Mouse (Mus musculus): ENCODE data around the gene Olfr718-ps1. TPM values are rescaled to one million over a fixed set of nuclear protein-coding genes. Genes with fewer than 3 reads are reported as not detected.

Gene Olfr718-ps1
- polyA plus RNA-seq, 1 experiment from 2014 or later = 0.06 TPM

DNA sequence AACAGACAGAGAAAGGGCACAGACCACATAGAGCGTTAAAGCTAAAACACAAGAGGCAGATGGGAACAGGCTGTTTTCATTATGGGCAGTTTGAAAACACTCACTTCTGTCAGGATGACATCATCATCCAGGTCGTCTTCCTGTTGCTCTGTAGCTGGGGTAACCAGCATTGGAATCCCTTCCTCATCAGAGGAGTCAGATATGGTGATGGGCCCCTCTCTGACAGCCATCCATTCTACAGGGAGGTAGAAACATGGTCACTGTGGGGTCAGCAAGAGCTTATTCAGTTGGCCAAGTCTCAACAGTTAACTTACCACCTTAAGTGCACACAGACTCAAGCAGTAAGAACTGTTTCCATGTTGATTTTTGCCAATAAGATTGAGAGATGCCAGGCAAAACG lies 54.5 kb downstream of the Olfr718-ps1 start:
- peaks cover 64% of the 10 kb centered on the region for H3K36me3 ChIP-seq
- no peak overlapping the region for H3K27ac ChIP-seq
- H3K4me3 ChIP-seq = no peak overlapping the region
- H3K27me3 ChIP-seq = no peaks in the 10 kb centered on the region
- no peak overlapping the region for H3K9ac ChIP-seq
- no peaks in the 10 kb centered on the region for H3K9me3 ChIP-seq
- 49% methylated on average over 3 of the region's 3 CpGs for WGBS
- no peak overlapping the region for H3K4me2 ChIP-seq
- H3K4me1 ChIP-seq = 0 out of 2 replicates have a peak, but pooled peaks cover 3% of the 10 kb centered on the region
- ATAC-seq (ENCODE audit: insufficient number of reproducible peaks, insufficient read depth, low FRiP score, low TSS enrichment, low read depth) = no peak

DNA sequence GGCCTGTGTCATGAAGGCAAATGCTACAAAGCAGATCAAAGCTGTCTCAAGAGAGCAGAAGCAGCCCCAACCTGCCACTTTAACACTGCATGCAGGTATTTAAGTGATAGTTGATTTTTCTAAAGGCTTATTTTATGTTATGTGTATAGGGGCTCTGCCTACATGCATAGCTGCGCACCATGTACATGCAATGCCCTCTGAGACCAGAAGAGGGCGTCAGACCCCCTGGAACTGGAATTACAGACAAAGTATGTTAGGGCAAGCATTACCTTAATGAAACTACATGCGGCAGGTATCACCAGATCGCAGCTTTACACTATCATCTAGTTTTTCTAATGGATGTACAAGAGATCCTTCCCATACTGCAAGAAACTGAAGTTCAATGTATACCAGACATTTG lies 62.5 kb downstream of the Olfr718-ps1 start:
- no peak overlapping the region for H3K9ac ChIP-seq
- no peak overlapping the region for H3K27ac ChIP-seq
- WGBS = 73% methylated on average over 4 of the region's 4 CpGs
- H3K4me1 ChIP-seq = no peaks in the 10 kb centered on the region
- no peak overlapping the region for H3K4me3 ChIP-seq
- H3K36me3 ChIP-seq = peaks cover 85% of the 10 kb centered on the region
- ATAC-seq (ENCODE audit: insufficient number of reproducible peaks, insufficient read depth, low FRiP score, low TSS enrichment, low read depth) = no peak
- no peaks in the 10 kb centered on the region for H3K27me3 ChIP-seq
- H3K4me2 ChIP-seq = no peak overlapping the region
- no peaks in the 10 kb centered on the region for H3K9me3 ChIP-seq

Small RNA genes within 50 kb of the gene (microRNA-seq; reads per million reads assigned to microRNA genes)
- not detected for gene Gm44405

Other genes starting within 250 kb of the Olfr718-ps1 start
- 14,475 and 16,597 TPM in 2 replicates for gene Actb, start 240.8 kb downstream of the Olfr718-ps1 start, polyA plus RNA-seq (2015; fragmentation: Nextera tagmentation; extraction: Ambion mirVana)
- gene Fscn1, start 187.2 kb downstream of the Olfr718-ps1 start, polyA plus RNA-seq (2015; fragmentation: Nextera tagmentation; extraction: Ambion mirVana) = 392 and 441 TPM in 2 replicates
- gene Rnf216, start 34.6 kb downstream of the Olfr718-ps1 start, polyA plus RNA-seq (2015; fragmentation: Nextera tagmentation; extraction: Ambion mirVana) = 51.1 and 51.3 TPM in 2 replicates
- gene Rbak, start 33.2 kb upstream of the Olfr718-ps1 start, polyA plus RNA-seq (2015; fragmentation: Nextera tagmentation; extraction: Ambion mirVana) = 19.0 and 21.2 TPM in 2 replicates
- not detected in 2 replicates for gene Spdye4b, start 33.4 kb upstream of the Olfr718-ps1 start, polyA plus RNA-seq (2015; fragmentation: Nextera tagmentation; extraction: Ambion mirVana)
- not detected in 2 replicates for gene Spdye4a, start 79.3 kb upstream of the Olfr718-ps1 start, polyA plus RNA-seq (2015; fragmentation: Nextera tagmentation; extraction: Ambion mirVana)
- 23.0 and 24.4 TPM in 2 replicates for gene Zfp12, start 87.6 kb upstream of the Olfr718-ps1 start, polyA plus RNA-seq (2015; fragmentation: Nextera tagmentation; extraction: Ambion mirVana)
- 4.5 and 4.7 TPM in 2 replicates for gene Zfp316, start 122.4 kb upstream of the Olfr718-ps1 start, polyA plus RNA-seq (2015; fragmentation: Nextera tagmentation; extraction: Ambion mirVana)
- gene Zfp853, start 146.0 kb upstream of the Olfr718-ps1 start, polyA plus RNA-seq (2015; fragmentation: Nextera tagmentation; extraction: Ambion mirVana) = 0.32 and 0.34 TPM in 2 replicates
- gene E130309D02Rik, start 167.8 kb upstream of the Olfr718-ps1 start, polyA plus RNA-seq (2015; fragmentation: Nextera tagmentation; extraction: Ambion mirVana) = 35.6 and 39.9 TPM in 2 replicates
- 79.9 and 84.5 TPM in 2 replicates for gene Zdhhc4, start 181.7 kb upstream of the Olfr718-ps1 start, polyA plus RNA-seq (2015; fragmentation: Nextera tagmentation; extraction: Ambion mirVana)
- 0.52 and 1.1 TPM in 2 replicates for gene Grid2ip, start 209.8 kb upstream of the Olfr718-ps1 start, polyA plus RNA-seq (2015; fragmentation: Nextera tagmentation; extraction: Ambion mirVana)